Mouse (Mus musculus): ENCODE data around the gene Insrr. TPM values are rescaled to one million over a fixed set of nuclear protein-coding genes. Genes with fewer than 3 reads are reported as not detected.
"Not testable (repeated sequence)": the region's sequence is repeated elsewhere in the genome, so short reads cannot be mapped to it uniquely, and the experiment has no call there.

Insrr gene
- total RNA-seq, 4 experiments from 2014 or later: 0.66 to 1.6 (median 1.1) TPM

GRCm38 (mm10) chr3:87832109-87832859 lies 35.5 kb downstream of the Insrr start:
- DNase-seq (ENCODE audit: low spot score in 2 of 2): no peak

- no peak for DNase-seq (ENCODE audit: low spot score in 2 of 2)
These were observed 36.7 kb downstream of the Insrr start for GRCm38 (mm10) chr3:87833482-87833881.

- peak in 1 of 2 experiments; percentile 51 for DNase-seq (ENCODE audit: low spot score in 2 of 2)
These were observed 41.9 kb downstream of the Insrr start for GRCm38 (mm10) chr3:87838622-87839021.

- DNase-seq (ENCODE audit: low spot score in 2 of 2): no peak
These were observed 44.1 kb downstream of the Insrr start for GRCm38 (mm10) chr3:87840858-87841257.

- DNase-seq (ENCODE audit: low spot score in 2 of 2): no peak
These were observed 48.2 kb downstream of the Insrr start for GRCm38 (mm10) chr3:87844981-87845380.

GRCm38 (mm10) chr3:87846186-87846585 lies 49.4 kb downstream of the Insrr start:
- no peak for DNase-seq (ENCODE audit: low spot score in 2 of 2)

GRCm38 (mm10) chr3:87846650-87847110 lies 49.9 kb downstream of the Insrr start, which contains the start of gene Sh2d2a:
Sh2d2a (plus strand) TSS chr3:87846755.
- DNase-seq (ENCODE audit: low spot score in 2 of 2): no peak

GRCm38 (mm10) chr3:87847680-87848079 lies 50.9 kb downstream of the Insrr start:
- no peak for DNase-seq (ENCODE audit: low spot score in 2 of 2)

- DNase-seq (ENCODE audit: low spot score in 2 of 2): no peak
These were observed 52.4 kb downstream of the Insrr start for GRCm38 (mm10) chr3:87849117-87849516.

- DNase-seq (ENCODE audit: low spot score in 2 of 2): no peak
These were observed 58.2 kb downstream of the Insrr start for GRCm38 (mm10) chr3:87854795-87855568.

- DNase-seq (ENCODE audit: low spot score in 2 of 2): no peak
These were observed 59.2 kb downstream of the Insrr start for GRCm38 (mm10) chr3:87855936-87856335.

- no peak for DNase-seq (ENCODE audit: low spot score in 2 of 2)
These were observed 60.9 kb downstream of the Insrr start for GRCm38 (mm10) chr3:87857666-87858065.

GRCm38 (mm10) chr3:87859813-87860212 lies 63.1 kb downstream of the Insrr start:
- DNase-seq (ENCODE audit: low spot score in 2 of 2): peak; percentile 17 to 33

- not testable (repeated sequence) for DNase-seq (ENCODE audit: low spot score in 2 of 2)
These were observed 67.4 kb downstream of the Insrr start for GRCm38 (mm10) chr3:87864111-87864510.

Other genes starting within 250 kb of the Insrr start
- gene Arhgef11, start 179.4 kb upstream of the Insrr start, total RNA-seq (2022): 10 to 100 TPM; 49.1 to 60.9 (median 52.4) TPM
- gene Lrrc71, start 48.3 kb upstream of the Insrr start, total RNA-seq (2022): 1 to 10 TPM in 2 of 4 experiments, under 1 TPM in 2; 0.57 to 2.5 (median 1.3) TPM
- 1 to 10 TPM; 1.9 to 3.0 (median 2.5) TPM for gene Ntrk1, start 1.8 kb upstream of the Insrr start, total RNA-seq (2022)
- 10 to 100 TPM in 1 of 4 experiments, 1 to 10 TPM in 3; 8.3 to 10.1 (median 9.5) TPM for gene Pear1, start 27.4 kb downstream of the Insrr start, total RNA-seq (2022)
- gene Sh2d2a, start 49.8 kb downstream of the Insrr start, total RNA-seq (2022): not detected
- 10 to 100 TPM; 57.8 to 60.1 (median 58.8) TPM for gene Prcc, start 88.7 kb downstream of the Insrr start, total RNA-seq (2022)
- 100 to 1,000 TPM; 144 to 158 (median 146) TPM for gene Hdgf, start 109.4 kb downstream of the Insrr start, total RNA-seq (2022)
- 10 to 100 TPM; 49.9 to 59.6 (median 50.5) TPM for gene Mrpl24, start 122.6 kb downstream of the Insrr start, total RNA-seq (2022)
- 10 to 100 TPM; 13.8 to 14.5 (median 14.1) TPM for gene Isg20l2, start 133.4 kb downstream of the Insrr start, total RNA-seq (2022)
- gene Rrnad1, start 133.8 kb downstream of the Insrr start, total RNA-seq (2022): 10 to 100 TPM; 17.4 to 23.4 (median 20.6) TPM
- 1 to 10 TPM; 4.9 to 6.5 (median 5.9) TPM for gene Crabp2, start 151.7 kb downstream of the Insrr start, total RNA-seq (2022)
- 1 to 10 TPM; 4.0 to 5.5 (median 5.2) TPM for gene Nes, start 174.1 kb downstream of the Insrr start, total RNA-seq (2022)
- 100 to 1,000 TPM; 230 to 238 (median 233) TPM for gene Bcan, start 203.3 kb downstream of the Insrr start, total RNA-seq (2022)
- 10 to 100 TPM; 23.0 to 35.7 (median 32.1) TPM for gene Hapln2, start 230.6 kb downstream of the Insrr start, total RNA-seq (2022)
- 10 to 100 TPM; 16.7 to 19.5 (median 18.1) TPM for gene Gpatch4, start 246.2 kb downstream of the Insrr start, total RNA-seq (2022)

Measured in left cerebral cortex, adult 8-10 months (tissue).